22 mouse cellular contexts compared by ENCODE assay signal in genomic region chr2:126284071-126284470, GRCm38 (mm10).
DNase-seq lines count a peak whose midpoint lies in the region; ATAC-seq lines count a peak whose summit lies in the region.
"Had no signal": no experiment of that assay in that cellular context is flagged by ENCODE, and none has a peak within 500 bp of the region (broad histone marks: within the 10 kb centered on the region; RNA-seq: fewer than 3 reads in every experiment).

No protein-coding gene starts in this region.

- H3K4me3 ChIP-seq in embryonic facial prominence, embryonic 13.5 days = no peak overlapping the region
- no peak overlapping the region for H3K4me3 ChIP-seq in limb, embryonic 10.5 days
- H3K4me3 ChIP-seq in midbrain, embryonic 15.5 days = no peak overlapping the region
- H3K4me3 ChIP-seq in forebrain, embryonic 14.5 days (ENCODE audit: low read depth, low read length) = no peak overlapping the region
- H3K4me3 ChIP-seq: forebrain, embryonic 15.5 days had no signal

- DNase-seq in embryo, embryonic 11 days = peak; percentile 20
- DNase-seq in limb, embryonic 10.5 days (ENCODE audit: low spot score) = peak; percentile 53
- DNase-seq in thymus, postnatal 14 days = no peak
- DNase-seq in forebrain, embryonic 14.5 days (ENCODE audit: low spot score) = no peak
- DNase-seq: adrenal gland, postnatal 25 days; cerebellum, adult 9-10 months; gastrocnemius, postnatal 36 days; heart, postnatal 4 days; kidney, adult 18-20 months; kidney, postnatal 4 days; liver, postnatal 0 days; right cerebral cortex, postnatal 14 days; spleen, adult 18-20 months had no signal

- H3K9ac ChIP-seq in embryonic facial prominence, embryonic 13.5 days = no peak overlapping the region
- no peak overlapping the region for H3K9ac ChIP-seq in midbrain, embryonic 15.5 days
- H3K9ac ChIP-seq in forebrain, embryonic 14.5 days (ENCODE audit: low read length) = no peak overlapping the region
- H3K9ac ChIP-seq: forebrain, embryonic 15.5 days; hindbrain, embryonic 14.5 days; liver, postnatal 0 days had no signal

- peaks cover 7% of the 10 kb centered on the region for H3K4me1 ChIP-seq in embryonic facial prominence, embryonic 13.5 days
- peaks cover 5% of the 10 kb centered on the region; the same call in 1 of the 2 replicates for H3K4me1 ChIP-seq in limb, embryonic 10.5 days
- H3K4me1 ChIP-seq in midbrain, embryonic 15.5 days = no peaks in the 10 kb centered on the region
- H3K4me1 ChIP-seq in forebrain, embryonic 14.5 days (ENCODE audit: control insufficient read depth, insufficient read depth, low read length) = 0 out of 2 replicates have a peak, but pooled peaks cover 2% of the 10 kb centered on the region
- H3K4me1 ChIP-seq: forebrain, embryonic 15.5 days had no signal

- 25% methylated on average over 6 of the region's 6 CpGs for WGBS in embryonic facial prominence, embryonic 13.5 days
- WGBS in limb, embryonic 10.5 days = 49% methylated on average over 6 of the region's 6 CpGs
- WGBS in midbrain, embryonic 15.5 days = 81% methylated on average over 6 of the region's 6 CpGs
- 86% methylated on average over 6 of the region's 6 CpGs for WGBS in forebrain, embryonic 14.5 days

- 0 out of 2 replicates have a peak overlapping the region, but pooled peaks have one; percentile 33 for H3K27ac ChIP-seq in embryonic facial prominence, embryonic 13.5 days
- H3K27ac ChIP-seq in limb, embryonic 10.5 days = no peak overlapping the region
- H3K27ac ChIP-seq in midbrain, embryonic 15.5 days = no peak overlapping the region
- no peak overlapping the region for H3K27ac ChIP-seq in forebrain, embryonic 14.5 days (ENCODE audit: low read depth, low read length)
- H3K27ac ChIP-seq: forebrain, embryonic 15.5 days; hindbrain, embryonic 14.5 days had no signal

- no peak overlapping the region for H3K4me2 ChIP-seq in embryonic facial prominence, embryonic 13.5 days
- H3K4me2 ChIP-seq in midbrain, embryonic 15.5 days = no peak overlapping the region
- no peak overlapping the region for H3K4me2 ChIP-seq in forebrain, embryonic 14.5 days (ENCODE audit: low read length)
- H3K4me2 ChIP-seq: forebrain, embryonic 15.5 days; hindbrain, embryonic 14.5 days; liver, embryonic 11.5 days; midbrain, embryonic 11.5 days had no signal

- H3K36me3 ChIP-seq in embryonic facial prominence, embryonic 13.5 days = no peaks in the 10 kb centered on the region
- no peaks in the 10 kb centered on the region for H3K36me3 ChIP-seq in limb, embryonic 10.5 days
- no peaks in the 10 kb centered on the region for H3K36me3 ChIP-seq in midbrain, embryonic 15.5 days (replicated peaks)
- no peaks in the 10 kb centered on the region for H3K36me3 ChIP-seq in forebrain, embryonic 14.5 days (ENCODE audit: control insufficient read depth, insufficient read depth, low read length)
- H3K36me3 ChIP-seq: forebrain, embryonic 15.5 days had no signal

- H3K27me3 ChIP-seq in embryonic facial prominence, embryonic 13.5 days = no peaks in the 10 kb centered on the region
- no peaks in the 10 kb centered on the region for H3K27me3 ChIP-seq in limb, embryonic 10.5 days (ENCODE audit: low read depth, poor library complexity, severe bottlenecking)
- no peaks in the 10 kb centered on the region for H3K27me3 ChIP-seq in midbrain, embryonic 15.5 days (replicated peaks)
- H3K27me3 ChIP-seq in forebrain, embryonic 14.5 days (replicated peaks; ENCODE audit: control insufficient read depth, insufficient read depth, low read length) = no peaks in the 10 kb centered on the region
- H3K27me3 ChIP-seq: forebrain, embryonic 15.5 days had no signal

- no peaks in the 10 kb centered on the region for H3K9me3 ChIP-seq in embryonic facial prominence, embryonic 13.5 days
- no peaks in the 10 kb centered on the region for H3K9me3 ChIP-seq in limb, embryonic 10.5 days (replicated peaks)
- no peaks in the 10 kb centered on the region for H3K9me3 ChIP-seq in midbrain, embryonic 15.5 days
- H3K9me3 ChIP-seq in forebrain, embryonic 14.5 days (replicated peaks; ENCODE audit: control insufficient read depth, low read length) = no peaks in the 10 kb centered on the region
- H3K9me3 ChIP-seq: forebrain, embryonic 15.5 days had no signal

- ATAC-seq in embryonic facial prominence, embryonic 13.5 days (ENCODE audit: insufficient number of reproducible peaks, insufficient read depth, low FRiP score, low TSS enrichment, low read depth) = 0 out of 2 replicates have a peak, but pooled peaks have one; percentile 48
- ATAC-seq in midbrain, embryonic 15.5 days (replicated peaks) = no peak
- ATAC-seq in forebrain, embryonic 14.5 days = no peak
- ATAC-seq in CD4-positive, CD25-positive, alpha-beta regulatory T cell, adult 4 months = no peak
- ATAC-seq: forebrain, embryonic 15.5 days; inflammation-experienced regulatory T-cells, adult 6 months; liver, postnatal 0 days; lung, postnatal 0 days had no signal

Comparison
In these comparisons a context has a peak if more than half of its experiments do, and no peak if none do; other contexts are left out.
1. DNase-seq: peak in embryo, embryonic 11 days (single experiment) and limb, embryonic 10.5 days (single experiment); none in thymus, postnatal 14 days (single experiment) and forebrain, embryonic 14.5 days (single experiment).